Mouse (Mus musculus) kidney, embryonic 15.5 days (tissue): ENCODE data around the gene Ermap. TPM values are rescaled to one million over a fixed set of nuclear protein-coding genes. Genes with fewer than 3 reads are reported as not detected.

Experiments used
- ATAC-seq: fragments of 200-750 bp; cut with Nextera tagmentation; replicated peaks from 2 replicates; pipeline ENCODE4 v1.8.0; 2017; ENCODE audit warnings: moderate TSS enrichment; ENCODE audit not compliant: low FRiP score
- H3K27ac ChIP-seq: fragments of 300-500 bp; sonication (generic); 2 replicates; pipeline ENCODE4 v1.5.1; 2015; ENCODE audit warnings: mild to moderate bottlenecking, inconsistent platforms
- H3K27me3 ChIP-seq: fragments of 300-500 bp; sonication (generic); 2 replicates; pipeline ENCODE4 v1.6.1; 2015; ENCODE audit warnings: inconsistent platforms
- H3K36me3 ChIP-seq: fragments of 300-500 bp; sonication (generic); 2 replicates; pipeline ENCODE4 v1.6.1; 2015; ENCODE audit warnings: inconsistent platforms
- H3K4me1 ChIP-seq: fragments of 300-500 bp; sonication (generic); 2 replicates; pipeline ENCODE4 v1.6.1; 2015; ENCODE audit warnings: inconsistent platforms
- H3K4me2 ChIP-seq: fragments of 300-500 bp; sonication (generic); 2 replicates; pipeline ENCODE4 v1.6.1; 2015; ENCODE audit warnings: moderate library complexity, mild to moderate bottlenecking, inconsistent platforms
- H3K4me3 ChIP-seq: fragments of 300-500 bp; sonication (generic); replicated peaks from 2 replicates; pipeline ENCODE4 v1.5.1; 2015; ENCODE audit warnings: mild to moderate bottlenecking, inconsistent platforms
- H3K9ac ChIP-seq: fragments of 300-500 bp; sonication (generic); 2 replicates; pipeline ENCODE4 v1.6.1; 2015; ENCODE audit warnings: mild to moderate bottlenecking, inconsistent platforms
- H3K9me3 ChIP-seq: fragments of 300-500 bp; sonication (generic); replicated peaks from 2 replicates; pipeline ENCODE4 v1.6.1; 2016; ENCODE audit warnings: inconsistent platforms
- WGBS: fragments of 180-500 bp; shearing (Covaris S2); methylation state at CpG from one replicate; pipeline ENCODE4 v1.1.7; 2015; ENCODE audit warnings: mixed read lengths; 5-methylcytosine and 5-hydroxymethylcytosine counted together
- microRNA counts: library from miRNA; unstranded; fragments of <30 nt; microRNA quantifications from one replicate; lab custom pipeline; 2016
- microRNA-seq: library from miRNA; unstranded; fragments of <30 nt; microRNA quantifications from one replicate; pipeline ENCODE4, GENCODE M21; 2016
- polyA plus RNA-seq: library from polyadenylated mRNA; unstranded; fragments of >200 nt; fragmentation: Nextera tagmentation; extraction: Ambion mirVana; gene quantifications from 2 replicates; pipeline ENCODE4 v1.2.1, GENCODE M21; 2015

Gene Ermap
- polyA plus RNA-seq, 1 experiment from 2014 or later = 6.3 TPM

DNA sequence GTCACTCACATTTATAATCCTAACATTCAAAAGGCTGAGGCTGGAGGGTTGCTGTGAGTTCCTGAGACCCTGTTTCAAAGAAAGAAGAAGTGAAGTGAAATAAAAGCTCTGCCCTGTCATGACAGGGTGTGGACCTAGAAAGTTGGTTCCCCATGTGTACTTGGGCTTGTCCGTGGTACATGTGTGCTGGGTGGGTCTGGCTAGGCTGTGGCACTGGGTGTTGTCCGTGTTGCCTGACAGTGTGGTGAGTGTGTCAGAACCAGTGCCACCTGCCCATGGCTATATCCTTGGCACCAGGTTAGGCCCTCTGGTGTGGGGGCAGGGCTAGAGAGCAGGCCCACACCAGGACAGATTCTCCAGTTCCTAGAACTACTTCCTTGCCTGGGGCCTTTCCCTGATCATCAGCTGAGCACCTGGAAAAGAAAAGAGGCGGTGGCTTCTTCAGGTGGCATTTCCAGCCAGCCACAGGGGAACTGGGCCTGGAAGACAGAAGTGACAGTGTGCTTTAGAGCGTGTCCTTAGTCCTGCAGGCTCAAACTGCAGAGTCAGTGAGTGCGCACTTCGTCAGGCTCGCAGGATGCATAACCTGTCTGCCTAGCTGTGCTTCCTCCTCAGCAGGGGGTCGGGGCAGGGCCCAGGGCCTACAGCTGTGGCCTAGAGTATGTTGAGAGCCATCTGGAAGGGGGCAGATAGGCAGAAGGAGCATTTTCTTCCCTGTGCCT is 58.5 kb downstream of the Ermap start:
- WGBS = 81% methylated on average over 8 of the region's 8 CpGs
- H3K4me1 ChIP-seq = no peaks in the 10 kb centered on the region
- 0 out of 2 replicates have a peak overlapping the region, but pooled peaks have one; percentile 6 for H3K27ac ChIP-seq
- no peak overlapping the region for H3K4me3 ChIP-seq
- peaks cover 90% of the 10 kb centered on the region for H3K36me3 ChIP-seq
- no peaks in the 10 kb centered on the region for H3K9me3 ChIP-seq
- H3K4me2 ChIP-seq = no peak overlapping the region
- no peak for ATAC-seq
- no peak overlapping the region for H3K9ac ChIP-seq
- no peaks in the 10 kb centered on the region for H3K27me3 ChIP-seq

DNA sequence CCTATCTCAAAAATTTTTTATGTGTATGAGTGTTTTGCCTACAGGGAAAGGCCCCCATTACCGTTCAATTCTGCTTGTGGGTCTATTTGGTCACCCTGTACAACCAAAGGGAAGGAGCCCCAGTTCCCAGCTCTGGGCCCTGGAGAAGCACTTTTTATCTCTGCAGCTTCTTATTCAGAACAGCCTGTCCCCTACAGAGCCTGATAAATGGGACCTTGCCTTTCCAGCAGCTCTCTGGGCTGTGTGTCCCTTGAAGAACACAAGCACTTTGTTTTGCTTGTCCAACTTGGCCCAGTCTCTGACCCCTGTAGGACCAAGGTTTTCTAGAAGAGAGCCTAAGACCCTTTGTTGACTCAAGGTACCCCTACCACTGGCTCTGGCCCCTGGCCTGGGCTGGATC is 60.7 kb downstream of the Ermap start:
- H3K4me2 ChIP-seq = no peak overlapping the region
- peaks cover 77% of the 10 kb centered on the region for H3K36me3 ChIP-seq
- H3K4me3 ChIP-seq = no peak overlapping the region
- ATAC-seq = no peak
- 96% methylated on average over 1 of the region's 1 CpGs for WGBS
- no peaks in the 10 kb centered on the region for H3K9me3 ChIP-seq
- peaks cover 5% of the 10 kb centered on the region; the same call in 1 of the 2 replicates for H3K4me1 ChIP-seq
- H3K9ac ChIP-seq = no peak overlapping the region
- no peak overlapping the region for H3K27ac ChIP-seq
- no peaks in the 10 kb centered on the region for H3K27me3 ChIP-seq

DNA sequence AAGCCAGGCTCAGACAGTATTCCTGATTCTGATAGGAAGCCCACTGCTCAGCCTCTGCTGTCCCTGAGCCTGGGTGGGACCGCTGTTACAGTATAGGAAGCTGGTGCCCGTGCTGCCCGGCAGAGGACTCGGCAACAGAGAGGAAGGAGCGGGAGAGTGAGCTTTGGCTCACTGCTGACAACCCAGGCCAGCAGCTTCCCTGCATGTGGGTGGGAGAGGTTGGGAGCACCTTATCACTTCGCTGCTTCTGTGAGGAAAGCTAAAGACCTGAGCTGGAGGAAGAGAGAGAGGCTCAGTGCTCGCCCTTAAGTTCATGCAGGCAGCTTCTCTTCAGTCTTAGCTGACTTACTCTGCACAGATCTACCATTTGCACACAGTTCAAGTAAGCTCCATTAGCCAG is 61.3 kb downstream of the Ermap start:
- Histone ChIP-seq H3K9me3 (no peaks in the 10 kb centered on the region), H3K4me3 (no peak overlapping the region), H3K9ac (no peak overlapping the region), H3K27me3 (no peaks in the 10 kb centered on the region), H3K4me1 (peaks cover 7% of the 10 kb centered on the region; the same call in 1 of the 2 replicates), H3K4me2 (no peak overlapping the region), H3K36me3 (peaks cover 73% of the 10 kb centered on the region), H3K27ac (no peak overlapping the region)
- WGBS = 88% methylated on average over 7 of the region's 7 CpGs
- no peak for ATAC-seq

DNA sequence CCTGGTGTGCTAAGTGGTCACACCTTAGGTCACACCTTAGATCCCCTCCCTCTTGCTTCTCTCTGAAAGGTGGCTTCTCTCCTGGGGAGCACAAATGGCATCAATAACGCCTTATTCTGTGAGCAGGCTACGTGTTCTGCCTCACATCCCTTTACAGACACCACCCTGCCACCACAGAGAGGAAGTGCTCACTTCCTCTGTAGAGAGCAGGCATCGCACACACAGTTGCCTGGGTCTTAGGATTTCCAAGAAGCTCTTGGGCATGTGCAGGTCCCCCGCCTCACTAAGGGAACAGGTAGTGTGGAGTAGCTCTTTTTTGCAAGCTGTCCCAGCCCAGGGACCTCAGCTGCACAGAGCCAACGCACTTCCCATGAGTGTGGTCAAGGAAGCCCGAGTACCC is 62.6 kb downstream of the Ermap start:
- no peaks in the 10 kb centered on the region for H3K9me3 ChIP-seq
- no peak overlapping the region for H3K4me3 ChIP-seq
- H3K27me3 ChIP-seq = no peaks in the 10 kb centered on the region
- H3K4me2 ChIP-seq = no peak overlapping the region
- H3K4me1 ChIP-seq = peaks cover 7% of the 10 kb centered on the region; the same call in 1 of the 2 replicates
- peaks cover 73% of the 10 kb centered on the region for H3K36me3 ChIP-seq
- no peak overlapping the region for H3K27ac ChIP-seq
- no peak overlapping the region for H3K9ac ChIP-seq
- ATAC-seq = no peak
- 70% methylated on average over 6 of the region's 6 CpGs for WGBS

DNA sequence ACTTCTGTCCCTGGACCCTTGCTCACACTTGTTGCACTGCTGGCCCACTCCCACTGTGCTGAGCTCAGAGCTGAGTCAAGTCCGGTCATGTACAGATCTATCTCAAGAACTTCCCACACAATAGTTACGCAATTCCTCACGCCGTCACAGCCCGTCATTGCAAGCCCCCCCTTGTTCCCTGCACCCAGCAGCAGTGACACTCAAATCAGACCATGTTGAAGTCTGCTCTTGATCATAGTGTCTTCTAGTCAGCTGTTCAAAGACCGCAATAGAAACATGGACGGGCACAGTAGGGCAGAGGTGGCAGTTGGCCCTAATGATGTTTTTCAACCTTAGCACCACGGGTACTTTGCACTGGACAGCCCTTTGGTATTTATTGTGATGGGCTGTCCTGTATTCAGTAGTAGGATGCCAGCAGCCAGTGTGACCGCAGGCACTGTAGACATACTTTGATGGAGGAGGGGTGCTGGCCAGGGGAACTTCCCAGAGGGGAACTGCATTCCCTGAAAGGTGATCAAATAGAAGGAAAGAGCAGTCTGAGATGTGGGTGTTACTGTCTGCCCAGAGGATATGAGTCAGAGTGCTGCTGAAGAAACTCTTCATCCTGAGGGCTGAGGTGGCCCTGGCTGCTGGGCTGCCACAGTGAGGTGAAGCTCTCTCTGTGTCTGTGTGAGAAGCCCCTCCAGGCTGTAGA is 64.1 kb downstream of the Ermap start:
- WGBS = 77% methylated on average over 9 of the region's 9 CpGs

More for the DNA sequence above, 64.1 kb downstream of the Ermap start:
- Histone ChIP-seq H3K4me2 (no peak overlapping the region), H3K36me3 (peaks cover 75% of the 10 kb centered on the region), H3K27ac (no peak overlapping the region), H3K4me1 (peaks cover 17% of the 10 kb centered on the region), H3K27me3 (no peaks in the 10 kb centered on the region), H3K9ac (no peak overlapping the region), H3K9me3 (no peaks in the 10 kb centered on the region), H3K4me3 (no peak overlapping the region)
- no peak for ATAC-seq

MicroRNAs encoded within 50 kb of the gene (microRNA counts, 519-probe panel; counts per million panel counts)
- 2,042 counts per million, percentile 18 among the panel's probes with 10 or more counts for microRNA mmu-miR-1957 (lab: Ali Mortazavi, UCI)

Small RNA genes within 50 kb of the gene (microRNA-seq; reads per million reads assigned to microRNA genes)
- gene Mir1957a = not detected

Other genes starting within 250 kb of the Ermap start
- gene Lao1, start 228.4 kb downstream of the Ermap start, polyA plus RNA-seq = not detected in 2 replicates
- gene Slc2a1, start 81.3 kb downstream of the Ermap start, polyA plus RNA-seq = 78.5 and 91.6 TPM in 2 replicates
- 9.6 and 13.6 TPM in 2 replicates for gene Zfp691, start 15.8 kb downstream of the Ermap start, polyA plus RNA-seq
- gene Svbp, start 5.3 kb upstream of the Ermap start, polyA plus RNA-seq = 135 and 141 TPM in 2 replicates
- 0.19 TPM in 1 of 2 replicates, not detected in the other for gene Tmem269, start 28.2 kb upstream of the Ermap start, polyA plus RNA-seq
- gene AU022252, start 42.7 kb upstream of the Ermap start, polyA plus RNA-seq = 35.4 and 35.6 TPM in 2 replicates
- 33.3 and 37.7 TPM in 2 replicates for gene P3h1, start 42.9 kb upstream of the Ermap start, polyA plus RNA-seq
- 13.3 TPM in 2 replicates for gene Cldn19, start 65.4 kb upstream of the Ermap start, polyA plus RNA-seq
- gene Ybx1, start 104.6 kb upstream of the Ermap start, polyA plus RNA-seq = 680 and 703 TPM in 2 replicates
- 102 and 115 TPM in 2 replicates for gene Ppih, start 130.5 kb upstream of the Ermap start, polyA plus RNA-seq
- gene Ccdc30, start 225.5 kb upstream of the Ermap start, polyA plus RNA-seq = 6.6 and 6.8 TPM in 2 replicates
- gene Ppcs, start 232.4 kb upstream of the Ermap start, polyA plus RNA-seq = 41.6 and 44.1 TPM in 2 replicates
- 0.44 and 0.51 TPM in 2 replicates for gene Zmynd12, start 232.8 kb upstream of the Ermap start, polyA plus RNA-seq